Mouse (Mus musculus) urinary bladder, adult 18-20 months (tissue): Measurements from ENCODE around the gene Gm28230.

Source experiments
- DNase-seq, 2 experiments: peaks; one replicate each; pipeline ENCODE4 v3.0.0; 2022; ENCODE audit warnings: low spot score in 2 of 2, mixed read lengths in 2 of 2

The Gm28230 gene

GRCm38 (mm10) chr2:74726551-74726950, at the start of gene Gm28230:
Gm28230 (plus strand) TSS chr2:74726728.
- no peak for DNase-seq

- DNase-seq = no peak
These were observed 49.4 kb upstream of the Gm28230 start for GRCm38 (mm10) chr2:74677106-74677505.

- DNase-seq = no peak
These were observed 47.5 kb upstream of the Gm28230 start, which contains the start of gene Hoxd11 for GRCm38 (mm10) chr2:74678891-74679595. Hoxd11 (plus strand) TSS chr2:74679557.

DNA sequence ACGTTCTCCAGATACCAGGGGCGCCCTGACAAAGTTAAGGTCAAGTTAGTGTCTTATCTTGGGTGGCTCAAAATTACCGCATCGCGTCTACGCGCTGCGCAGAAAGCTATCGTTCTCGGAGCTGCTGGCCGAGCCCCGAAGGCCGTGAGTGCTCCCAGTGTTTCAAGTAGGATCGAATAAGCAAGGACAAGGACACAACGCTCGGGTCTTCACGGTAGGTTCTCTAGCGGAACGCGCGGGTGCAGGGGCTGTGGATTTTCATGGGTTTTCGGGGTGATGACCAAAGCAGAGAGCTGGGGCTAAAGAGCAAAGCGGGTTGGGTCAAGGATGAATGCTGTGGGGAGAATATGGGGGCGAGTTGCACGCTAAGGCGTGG, 46.9 kb upstream of the Gm28230 start:
- DNase-seq = no peak

DNA sequence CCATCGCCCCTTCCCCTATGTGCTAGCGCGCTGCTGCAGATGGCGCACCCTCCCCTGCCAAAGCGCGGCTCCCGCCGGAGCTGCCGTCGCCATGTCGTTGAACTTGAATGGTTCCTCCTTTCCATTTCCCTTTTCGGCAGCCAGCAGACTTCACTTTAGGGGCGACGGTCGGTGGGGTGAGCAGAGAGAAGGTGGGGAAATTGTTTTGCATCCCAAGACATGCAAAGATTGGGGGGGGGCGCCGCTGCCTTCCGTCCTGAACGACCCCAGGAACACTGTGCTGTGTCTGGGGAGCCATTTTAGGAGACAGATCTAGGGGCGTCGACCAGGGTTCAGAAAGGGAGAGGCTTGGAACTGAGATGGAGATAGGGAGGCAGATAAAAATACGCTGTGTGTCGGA, 46.5 kb upstream of the Gm28230 start:
- no peak for DNase-seq

DNA sequence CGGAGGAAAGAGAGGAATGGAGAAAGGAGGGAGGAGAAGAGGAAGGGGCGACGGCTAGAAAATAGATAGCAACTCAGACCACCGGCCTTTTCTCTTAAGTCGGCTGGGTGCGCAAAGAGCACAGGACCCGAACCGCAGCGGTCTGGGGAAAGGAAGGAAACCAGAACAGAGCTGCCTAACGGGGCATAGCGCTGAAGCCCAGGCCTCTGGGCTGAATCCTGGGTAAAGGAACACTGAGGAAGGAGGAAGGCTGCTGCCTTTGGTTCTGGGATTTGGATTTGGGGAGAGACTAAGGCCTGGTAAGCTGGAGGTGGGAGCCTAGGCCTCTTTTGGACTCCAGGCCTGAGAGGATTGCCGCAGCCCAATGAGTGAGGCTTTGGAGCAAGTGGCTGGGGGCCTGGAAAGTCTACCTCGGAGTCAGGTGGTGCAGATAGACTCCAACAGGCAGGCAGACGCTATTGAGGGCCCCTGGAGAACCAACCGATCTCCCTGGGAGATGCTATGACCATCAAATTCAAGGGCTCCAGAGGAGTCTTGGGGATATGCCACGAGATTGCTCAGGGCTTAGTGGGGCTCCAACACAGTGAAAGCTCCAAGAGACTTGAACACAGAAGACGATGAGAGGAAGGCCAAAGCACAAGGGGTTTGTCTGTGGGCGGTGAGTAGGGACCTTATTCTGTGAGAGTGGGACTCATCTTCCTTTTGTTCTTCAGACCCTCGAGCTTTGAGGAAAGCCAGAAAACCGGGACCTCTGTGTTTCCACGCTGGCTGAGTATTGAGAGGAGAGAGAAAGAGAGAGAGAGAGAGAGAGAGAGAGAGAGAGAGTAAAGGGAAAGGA, 45.7 kb upstream of the Gm28230 start:
- no peak for DNase-seq

DNA sequence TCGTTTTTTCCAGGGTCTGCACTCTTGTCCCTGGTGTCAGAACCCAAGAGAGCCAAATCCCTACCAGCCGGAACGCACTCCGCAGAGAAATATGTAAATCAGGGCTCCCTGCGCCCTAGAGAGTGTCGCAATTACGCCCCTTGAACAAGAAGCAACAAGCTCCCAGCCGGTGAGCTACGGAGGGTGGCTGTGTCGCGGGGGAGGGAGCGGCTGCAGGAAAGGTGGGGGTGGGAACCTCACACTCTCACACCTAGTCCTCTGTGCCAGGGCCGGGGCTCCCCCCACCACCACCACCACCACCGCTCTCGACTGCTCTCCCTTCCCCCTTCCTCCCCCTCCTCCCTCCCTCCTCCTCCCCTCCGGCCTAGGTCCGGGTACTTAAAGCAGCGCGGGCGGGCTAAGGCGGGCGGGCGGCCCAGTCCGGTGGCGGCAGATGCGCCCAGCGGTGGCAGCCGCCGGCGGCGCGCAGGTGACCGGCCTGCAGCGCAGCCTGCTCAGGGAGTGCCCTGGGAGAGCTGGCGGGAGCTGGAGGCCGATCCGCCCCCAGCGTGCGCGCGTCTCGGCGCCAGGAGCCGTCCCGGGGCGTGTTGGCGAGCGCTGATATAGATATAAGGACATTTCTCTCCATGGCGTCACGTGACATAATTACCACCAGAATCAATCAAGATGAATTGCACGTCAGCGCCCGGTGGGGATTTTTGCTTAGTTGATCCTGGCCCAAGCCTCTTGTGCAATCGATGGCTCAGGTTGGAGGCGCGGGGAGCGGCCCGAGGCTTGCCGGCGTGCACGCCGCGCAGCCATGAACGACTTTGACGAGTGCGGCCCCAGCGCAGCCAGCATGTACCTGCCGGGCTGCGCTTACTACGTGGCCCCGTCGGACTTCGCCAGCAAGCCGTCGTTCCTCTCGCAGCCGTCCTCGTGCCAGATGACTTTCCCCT, 44.7 kb upstream of the Gm28230 start:
- peak in 1 of 2 experiments; percentile 67 for DNase-seq

- no peak for DNase-seq
These were observed 43.7 kb upstream of the Gm28230 start for GRCm38 (mm10) chr2:74682796-74683195.

GRCm38 (mm10) chr2:74683471-74683951, 43.0 kb upstream of the Gm28230 start:
- no peak for DNase-seq

DNA sequence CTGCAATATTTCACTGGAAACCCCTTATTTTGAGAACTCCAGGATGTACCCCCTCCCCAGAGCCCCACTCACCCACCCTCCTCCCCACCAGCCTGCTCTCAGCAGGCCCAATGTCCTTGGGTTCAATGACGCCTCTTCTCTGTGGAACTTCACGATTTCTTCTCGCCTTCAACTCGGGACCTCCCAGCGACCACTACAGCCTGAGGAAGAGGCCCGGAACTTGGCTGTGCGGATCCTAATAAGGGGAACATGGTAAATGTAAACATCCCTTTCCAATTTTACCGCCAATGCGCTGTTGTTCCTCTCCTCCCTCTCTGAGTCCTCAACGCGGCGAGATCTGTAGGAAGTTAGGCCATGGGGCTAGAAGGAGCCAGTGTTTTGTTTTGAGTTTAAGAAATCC, 42.4 kb upstream of the Gm28230 start:
- DNase-seq = no peak

DNA sequence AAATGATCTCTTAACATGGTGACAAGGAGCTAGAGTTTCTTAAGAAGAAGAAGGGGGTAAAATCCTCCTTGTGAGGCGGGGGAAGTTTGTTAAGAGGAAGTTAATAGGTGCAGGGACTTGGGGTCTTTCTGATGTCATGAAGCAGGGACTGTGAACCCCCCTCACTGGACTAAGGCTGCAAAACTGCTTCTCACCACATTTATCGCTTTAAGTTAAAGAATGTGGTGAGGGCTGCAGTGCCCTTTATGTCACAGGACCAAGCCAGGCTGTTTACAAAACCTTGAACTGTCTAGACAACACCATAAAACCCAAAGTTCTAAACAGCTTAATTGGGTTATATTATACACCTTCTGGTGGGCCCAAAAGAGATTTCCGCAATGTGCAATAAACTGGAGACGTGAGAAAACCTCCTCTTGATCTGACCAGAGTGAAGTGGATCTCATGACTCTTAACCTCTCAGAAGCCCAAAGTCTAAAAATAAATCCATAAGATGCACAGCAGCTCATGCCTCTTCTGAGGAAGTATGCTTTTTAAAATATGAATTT, 41.4 kb upstream of the Gm28230 start:
- no peak for DNase-seq

DNA sequence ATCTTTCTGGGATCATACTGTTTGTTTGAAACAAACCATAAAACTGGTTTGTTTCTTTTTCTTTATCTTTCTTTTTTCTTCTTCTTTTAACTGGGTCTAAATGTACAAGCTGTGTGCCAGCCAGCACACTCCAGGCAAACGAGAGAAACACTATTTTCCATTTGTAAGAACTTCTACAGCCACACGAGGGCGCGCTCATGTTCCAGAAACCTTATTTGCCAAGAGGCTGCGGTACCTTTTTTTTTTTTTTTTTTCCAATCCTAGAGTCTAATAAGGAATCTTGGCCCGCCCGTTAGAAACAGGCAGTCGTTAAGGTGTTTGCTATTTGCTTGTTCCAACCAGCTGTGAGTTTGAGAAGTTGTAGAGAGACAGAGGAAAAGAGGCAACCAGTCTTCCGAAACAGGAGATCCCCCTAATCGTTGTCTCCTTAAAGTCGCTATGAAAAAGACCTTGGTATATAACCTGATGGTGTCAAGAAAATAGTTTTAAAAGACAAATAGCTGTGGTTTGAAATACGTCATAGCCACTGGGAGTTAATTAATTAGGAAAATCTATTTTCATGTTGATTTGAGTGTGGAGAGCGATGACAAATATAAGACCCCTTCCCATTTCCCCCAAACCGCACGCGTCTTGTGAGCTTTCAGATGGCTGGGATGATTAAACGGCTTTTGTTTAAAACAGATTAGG, 40.1 kb upstream of the Gm28230 start:
- no peak for DNase-seq

GRCm38 (mm10) chr2:74686988-74687697, 39.4 kb upstream of the Gm28230 start:
- no peak for DNase-seq

GRCm38 (mm10) chr2:74687698-74688555, 38.6 kb upstream of the Gm28230 start:
- DNase-seq = no peak

GRCm38 (mm10) chr2:74688795-74689573, 37.5 kb upstream of the Gm28230 start:
- DNase-seq = no peak

GRCm38 (mm10) chr2:74689574-74690337, 36.8 kb upstream of the Gm28230 start:
- DNase-seq = no peak

DNA sequence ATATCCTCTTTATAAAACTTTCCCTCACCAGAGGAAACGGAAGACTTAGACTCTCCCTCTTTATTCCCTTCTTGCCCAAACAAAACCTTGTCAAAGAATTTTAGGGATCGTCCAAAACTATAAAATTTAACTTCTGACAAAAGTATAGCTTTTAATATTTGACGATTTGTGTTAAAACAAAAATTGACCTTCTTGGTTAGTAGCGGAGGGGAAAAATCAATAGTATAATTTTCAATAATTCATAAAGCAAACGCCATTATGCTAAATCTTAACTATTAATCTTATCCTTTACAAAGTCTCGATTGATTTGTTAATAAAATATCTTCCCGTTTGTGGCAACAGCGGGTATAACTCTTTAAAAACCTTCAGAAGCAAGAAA, 36.2 kb upstream of the Gm28230 start:
- no peak for DNase-seq
